Mouse (Mus musculus) liver, postnatal 0 days (tissue): Measurements from ENCODE around the gene Hspa1b. TPM values are rescaled to one million over a fixed set of nuclear protein-coding genes. Genes with fewer than 3 reads are reported as not detected.
"Not testable (repeated sequence)": the region's sequence is repeated elsewhere in the genome, so short reads cannot be mapped to it uniquely, and the experiment has no call there.

Experiments
- ATAC-seq: fragments of 200-750 bp; cut with Nextera tagmentation; 2 replicates; pipeline ENCODE4 v1.8.0; 2017; ENCODE audit warnings: mild to moderate bottlenecking, moderate library complexity
- DNase-seq: peaks from one replicate; pipeline ENCODE4 v3.0.0-alpha.2; 2016
- H3K27ac ChIP-seq: fragments of 300-500 bp; sonication (generic); 2 replicates; pipeline ENCODE4 v1.5.1; 2014; ENCODE audit warnings: antibody characterized with exemption, moderate library complexity, mild to moderate bottlenecking, low read depth
- H3K27me3 ChIP-seq: fragments of 300-500 bp; sonication (generic); 2 replicates; pipeline ENCODE4 v1.6.1; 2014; ENCODE audit warnings: low read length, control low read depth, mixed read lengths; ENCODE audit not compliant: insufficient read depth
- H3K36me3 ChIP-seq: fragments of 300-500 bp; sonication (generic); replicated peaks from 2 replicates; pipeline ENCODE4 v1.6.1; 2014; ENCODE audit warnings: mild to moderate bottlenecking, control low read depth, low read length, moderate library complexity, mixed read lengths; ENCODE audit not compliant: insufficient read depth
- H3K4me1 ChIP-seq: fragments of 300-500 bp; sonication (generic); 2 replicates; pipeline ENCODE4 v1.6.1; 2014; ENCODE audit warnings: antibody characterized with exemption, mild to moderate bottlenecking, control low read depth; ENCODE audit not compliant: insufficient read depth
- H3K4me2 ChIP-seq: fragments of 300-500 bp; sonication (generic); 2 replicates; pipeline ENCODE4 v1.6.1; 2014; ENCODE audit warnings: low read depth, mild to moderate bottlenecking, low read length, moderate library complexity, mixed read lengths
- H3K4me3 ChIP-seq: fragments of 300-500 bp; sonication (generic); 2 replicates; pipeline ENCODE4 v1.5.1; 2014; ENCODE audit warnings: low read depth, low read length
- H3K9ac ChIP-seq: fragments of 300-500 bp; sonication (generic); replicated peaks from 2 replicates; pipeline ENCODE4 v1.6.1; 2014; ENCODE audit warnings: mild to moderate bottlenecking, moderate library complexity
- H3K9me3 ChIP-seq: fragments of 300-500 bp; sonication (generic); 2 replicates; pipeline ENCODE4 v1.6.1; 2016; ENCODE audit warnings: mild to moderate bottlenecking, control low read depth, low read length, mixed read lengths
- CTCF ChIP-seq: sonication (generic); IDR thresholded peaks from 2 replicates; pipeline ENCODE4 v1.5.1; 2016; ENCODE audit warnings: antibody characterized with exemption, low read depth
- EP300 ChIP-seq: IDR thresholded peaks from 2 replicates; pipeline ENCODE4 v1.6.1; 2016; ENCODE audit warnings: antibody characterized with exemption, low read depth, mild to moderate bottlenecking
- WGBS: fragments of 180-500 bp; shearing (Covaris S2); extraction: QIAGEN DNeasy Blood & Tissue Kit; methylation state at CpG from one replicate; pipeline ENCODE4 v1.1.7; 2014; ENCODE audit not compliant: insufficient replicate concordance; 5-methylcytosine and 5-hydroxymethylcytosine counted together
- polyA plus RNA-seq: library from polyadenylated mRNA; unstranded; fragments of >200 nt; fragmentation: Nextera tagmentation; extraction: Ambion mirVana; gene quantifications from 2 replicates; pipeline ENCODE4 v1.2.1, GENCODE M21; 2015

Hspa1b gene
- polyA plus RNA-seq, 1 experiment from 2014 or later, result 0.06 TPM

DNA sequence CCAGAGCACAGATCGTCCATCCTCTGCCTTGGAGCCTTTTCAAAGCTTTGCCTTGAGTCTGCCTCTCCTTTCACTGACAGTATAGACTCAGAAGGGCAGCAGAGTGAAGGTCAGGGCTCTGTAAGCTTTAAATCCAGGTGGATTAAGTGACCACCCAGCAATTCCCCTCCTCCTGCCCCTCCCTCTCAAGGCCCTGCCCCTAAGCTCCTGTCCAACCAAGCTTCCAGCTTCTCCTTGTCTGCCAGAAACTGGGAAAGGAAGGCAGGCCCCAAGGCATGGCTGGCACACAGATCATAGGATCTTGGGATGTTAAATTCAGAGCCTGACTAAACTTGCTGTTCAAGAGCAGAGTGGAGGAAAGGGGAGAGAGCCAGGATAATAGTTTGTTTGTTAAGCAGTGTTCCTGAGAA is 5.6 kb upstream of the Hspa1b start:
- 47% methylated on average over 1 of the region's 1 CpGs for WGBS
- Histone ChIP-seq H3K4me2 (no peak overlapping the region), H3K4me1 (peaks cover 6% of the 10 kb centered on the region), H3K4me3 (no peak overlapping the region), H3K36me3 (no peaks in the 10 kb centered on the region), H3K9ac (no peak overlapping the region), H3K27ac (no peak overlapping the region; the same call in 1 of the 2 replicates), H3K9me3 (no peaks in the 10 kb centered on the region), H3K27me3 (peaks cover 20% of the 10 kb centered on the region)
- ATAC-seq, result peak; percentile 14; the same call in 1 of the 2 replicates
- TF ChIP-seq EP300 (no peak), CTCF (no peak)
- DNase-seq, result no peak

- H3K9me3 ChIP-seq, result no peaks in the 10 kb centered on the region
- no peak for ATAC-seq
- H3K27ac ChIP-seq, result no peak overlapping the region
- no peak overlapping the region for H3K9ac ChIP-seq
- 64% methylated on average over 1 of the region's 1 CpGs for WGBS
- H3K4me3 ChIP-seq, result no peak overlapping the region
- no peak overlapping the region for H3K4me2 ChIP-seq
- no peak for TF ChIP-seq EP300
- no peak for TF ChIP-seq CTCF
- H3K4me1 ChIP-seq, result peaks cover 7% of the 10 kb centered on the region
- H3K27me3 ChIP-seq, result 0 out of 2 replicates have a peak, but pooled peaks cover 4% of the 10 kb centered on the region
- H3K36me3 ChIP-seq, result no peaks in the 10 kb centered on the region
- no peak for DNase-seq
These were observed 3.8 kb upstream of the Hspa1b start for GRCm38 (mm10) chr17:34962841-34963240.

GRCm38 (mm10) chr17:34962125-34962524 is 3.1 kb upstream of the Hspa1b start:
- Histone ChIP-seq H3K36me3 (no peaks in the 10 kb centered on the region), H3K9ac (no peak overlapping the region), H3K27me3 (0 out of 2 replicates have a peak, but pooled peaks cover 4% of the 10 kb centered on the region), H3K4me2 (no peak overlapping the region), H3K9me3 (no peaks in the 10 kb centered on the region), H3K27ac (no peak overlapping the region), H3K4me1 (peaks cover 7% of the 10 kb centered on the region), H3K4me3 (no peak overlapping the region)
- DNase-seq (no peak), ATAC-seq (no peak)
- TF ChIP-seq EP300 (no peak), CTCF (no peak)
- WGBS, result 17% methylated on average over 3 of the region's 3 CpGs

GRCm38 (mm10) chr17:34960702-34961493 is 1.9 kb upstream of the Hspa1b start:
- no peaks in the 10 kb centered on the region for H3K36me3 ChIP-seq
- no peak overlapping the region for H3K4me2 ChIP-seq
- DNase-seq (no peak), ATAC-seq (no peak)
- peaks cover 7% of the 10 kb centered on the region for H3K4me1 ChIP-seq
- no peak overlapping the region for H3K27ac ChIP-seq
- no peak overlapping the region for H3K4me3 ChIP-seq
- TF ChIP-seq EP300 (no peak), CTCF (no peak)
- H3K9ac ChIP-seq, result no peak overlapping the region
- H3K9me3 ChIP-seq, result no peaks in the 10 kb centered on the region
- H3K27me3 ChIP-seq, result peaks cover 8% of the 10 kb centered on the region; the same call in 1 of the 2 replicates

DNA sequence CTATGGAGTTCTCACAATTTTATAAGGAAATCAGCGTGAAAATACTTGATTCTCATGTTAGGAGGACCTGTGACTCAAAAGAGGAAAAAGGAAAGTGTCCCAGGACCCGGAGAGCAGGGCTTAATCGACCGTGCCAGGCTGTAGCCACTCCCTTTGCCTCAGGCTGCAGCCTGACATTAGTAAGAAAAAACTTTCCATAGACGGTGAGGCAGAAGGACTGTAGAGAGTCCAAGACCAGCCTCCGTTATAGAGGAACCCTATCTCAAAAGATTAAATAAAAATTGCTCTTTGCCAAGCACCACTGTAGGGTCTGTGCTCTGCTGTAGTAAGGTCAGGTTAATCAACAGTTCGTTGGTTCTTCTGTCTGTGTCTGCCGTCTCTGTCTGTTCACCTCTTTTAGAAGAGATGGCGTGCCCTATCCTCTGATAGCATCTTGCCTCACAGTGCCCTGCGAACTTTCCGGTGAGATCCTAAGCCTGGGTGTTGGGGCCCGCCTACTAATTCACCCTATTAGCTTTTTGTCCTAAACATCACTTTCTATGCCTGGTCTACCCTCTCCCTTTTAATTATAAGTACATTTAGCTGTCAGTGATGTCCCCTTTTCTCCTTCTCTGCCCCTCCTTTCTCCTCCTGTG is 960 bp upstream of the Hspa1b start:
- 13% methylated on average over 12 of the region's 12 CpGs for WGBS
- H3K9ac ChIP-seq, result peak overlapping the region; percentile 45
- DNase-seq, result no peak
- no peaks in the 10 kb centered on the region for H3K36me3 ChIP-seq
- ATAC-seq, result peak; percentile 28
- H3K4me2 ChIP-seq, result peak overlapping the region; percentile 77
- TF ChIP-seq CTCF (no peak), EP300 (no peak)
- H3K4me3 ChIP-seq, result peak overlapping the region; percentile 52
- no peaks in the 10 kb centered on the region for H3K9me3 ChIP-seq
- peaks cover 10% of the 10 kb centered on the region; the same call in 1 of the 2 replicates for H3K27me3 ChIP-seq
- H3K27ac ChIP-seq, result peak overlapping the region; percentile 78
- peaks cover 7% of the 10 kb centered on the region for H3K4me1 ChIP-seq

GRCm38 (mm10) chr17:34958734-34959129 is 306 bp downstream of the Hspa1b start:
- H3K36me3 ChIP-seq, H3K27me3 ChIP-seq, H3K9ac ChIP-seq, H3K9me3 ChIP-seq, DNase-seq, H3K4me1 ChIP-seq, H3K27ac ChIP-seq: not testable (repeated sequence)
- Histone ChIP-seq H3K4me2 (peak overlapping the region; percentile 77; the same call in 1 of the 2 replicates), H3K4me3 (peak overlapping the region; percentile 52)
- 1% methylated on average over 13 of the region's 47 CpGs for WGBS
- ATAC-seq, result peak; percentile 22

DNA sequence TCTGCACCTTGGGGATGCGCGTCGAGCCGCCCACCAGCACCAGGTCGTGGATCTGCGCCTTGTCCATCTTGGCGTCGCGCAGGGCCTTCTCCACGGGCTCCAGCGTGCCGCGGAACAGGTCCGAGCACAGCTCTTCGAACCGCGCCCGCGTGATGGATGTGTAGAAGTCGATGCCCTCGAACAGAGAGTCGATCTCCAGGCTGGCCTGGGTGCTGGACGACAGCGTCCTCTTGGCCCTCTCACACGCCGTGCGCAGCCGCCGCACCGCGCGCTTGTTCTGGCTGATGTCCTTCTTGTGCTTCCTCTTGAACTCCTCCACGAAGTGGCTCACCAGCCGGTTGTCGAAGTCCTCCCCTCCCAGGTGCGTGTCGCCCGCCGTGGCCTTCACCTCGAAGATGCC is 1.1 kb downstream of the Hspa1b start:
- not testable (repeated sequence) for H3K27me3 ChIP-seq, ATAC-seq, H3K4me2 ChIP-seq, H3K36me3 ChIP-seq, H3K9me3 ChIP-seq, H3K9ac ChIP-seq, H3K4me1 ChIP-seq, H3K4me3 ChIP-seq, H3K27ac ChIP-seq, DNase-seq
- 43% methylated on average over 16 of the region's 40 CpGs for WGBS

- not testable (repeated sequence) for H3K4me3 ChIP-seq, H3K9me3 ChIP-seq, H3K4me1 ChIP-seq, H3K27ac ChIP-seq, H3K4me2 ChIP-seq, ATAC-seq, H3K9ac ChIP-seq, DNase-seq, H3K36me3 ChIP-seq, H3K27me3 ChIP-seq
- 23% methylated on average over 20 of the region's 40 CpGs for WGBS
These were observed 1.7 kb downstream of the Hspa1b start for GRCm38 (mm10) chr17:34957291-34957690.
